Mouse (Mus musculus): Measurements from ENCODE around the gene Mbtd1. TPM values are rescaled to one million over a fixed set of nuclear protein-coding genes. Genes with fewer than 3 reads are reported as not detected.
A peak's percentile ranks its signal among the peaks of the same experiment; 100 is the strongest.
"Not testable (repeated sequence)": the region's sequence is repeated elsewhere in the genome, so short reads cannot be mapped to it uniquely, and the experiment has no call there.

Mbtd1 gene
- polyA plus RNA-seq, 1 experiment from 2014 or later: 56.6 TPM

- no peaks in the 10 kb centered on the region for H3K9me3 ChIP-seq
- H3K4me2 ChIP-seq: peak overlapping the region; percentile 92
- no peaks in the 10 kb centered on the region for H3K27me3 ChIP-seq
- H3K36me3 ChIP-seq (replicated peaks): peaks cover 12% of the 10 kb centered on the region
- H3K4me1 ChIP-seq: peaks cover 36% of the 10 kb centered on the region
- peak overlapping the region; percentile 97 for H3K4me3 ChIP-seq (replicated peaks)
- WGBS: 7% methylated on average over 4 of the region's 4 CpGs
- peak overlapping the region; percentile 96; the same call in 1 of the 2 replicates for H3K27ac ChIP-seq
- no peak for ATAC-seq (ENCODE audit: low FRiP score)
- peak overlapping the region; percentile 92 for H3K9ac ChIP-seq
Observed at GRCm38 (mm10) chr11:93887080-93887447, 1.4 kb downstream of the Mbtd1 start.

GRCm38 (mm10) chr11:93897732-93898131 is 12.1 kb downstream of the Mbtd1 start:
- Histone ChIP-seq H3K4me3 (replicated peaks) (no peak overlapping the region), H3K9me3 (no peaks in the 10 kb centered on the region), H3K9ac (no peak overlapping the region), H3K36me3 (replicated peaks) (peaks cover 12% of the 10 kb centered on the region), H3K4me2 (no peak overlapping the region), H3K27me3 (no peaks in the 10 kb centered on the region), H3K27ac (no peak overlapping the region), H3K4me1 (no peaks in the 10 kb centered on the region)
- no peak for ATAC-seq (ENCODE audit: low FRiP score)
- WGBS: 86% methylated on average over 3 of the region's 3 CpGs

GRCm38 (mm10) chr11:93906834-93907233 is 21.2 kb downstream of the Mbtd1 start:
- H3K27ac ChIP-seq: no peak overlapping the region
- no peaks in the 10 kb centered on the region for H3K9me3 ChIP-seq
- H3K4me3 ChIP-seq (replicated peaks): no peak overlapping the region
- no peaks in the 10 kb centered on the region for H3K27me3 ChIP-seq
- WGBS: 92% methylated on average over 4 of the region's 4 CpGs
- no peak for ATAC-seq (ENCODE audit: low FRiP score)
- no peaks in the 10 kb centered on the region for H3K4me1 ChIP-seq
- H3K9ac ChIP-seq: no peak overlapping the region
- H3K36me3 ChIP-seq (replicated peaks): peaks cover 64% of the 10 kb centered on the region
- H3K4me2 ChIP-seq: no peak overlapping the region

GRCm38 (mm10) chr11:93907839-93908238 is 22.2 kb downstream of the Mbtd1 start:
- no peaks in the 10 kb centered on the region for H3K9me3 ChIP-seq
- H3K27ac ChIP-seq: no peak overlapping the region
- H3K4me1 ChIP-seq: no peaks in the 10 kb centered on the region
- no peaks in the 10 kb centered on the region for H3K27me3 ChIP-seq
- no peak for ATAC-seq (ENCODE audit: low FRiP score)
- peaks cover 69% of the 10 kb centered on the region for H3K36me3 ChIP-seq (replicated peaks)
- WGBS: 90% methylated on average over 3 of the region's 3 CpGs
- no peak overlapping the region for H3K4me2 ChIP-seq
- no peak overlapping the region for H3K4me3 ChIP-seq (replicated peaks)
- H3K9ac ChIP-seq: no peak overlapping the region

GRCm38 (mm10) chr11:93908829-93909228 is 23.2 kb downstream of the Mbtd1 start:
- Histone ChIP-seq H3K4me3 (replicated peaks) (no peak overlapping the region), H3K4me2 (no peak overlapping the region), H3K4me1 (no peaks in the 10 kb centered on the region), H3K27ac (no peak overlapping the region), H3K36me3 (replicated peaks) (peaks cover 75% of the 10 kb centered on the region), H3K27me3 (no peaks in the 10 kb centered on the region), H3K9ac (no peak overlapping the region), H3K9me3 (no peaks in the 10 kb centered on the region)
- WGBS: 91% methylated on average over 9 of the region's 9 CpGs
- ATAC-seq (ENCODE audit: low FRiP score): no peak

- ATAC-seq (ENCODE audit: low FRiP score): no peak
- peaks cover 75% of the 10 kb centered on the region for H3K36me3 ChIP-seq (replicated peaks)
- H3K9me3 ChIP-seq: no peaks in the 10 kb centered on the region
- no peak overlapping the region for H3K4me2 ChIP-seq
- no peak overlapping the region for H3K27ac ChIP-seq
- H3K4me3 ChIP-seq (replicated peaks): no peak overlapping the region
- no peaks in the 10 kb centered on the region for H3K4me1 ChIP-seq
- no peaks in the 10 kb centered on the region for H3K27me3 ChIP-seq
- H3K9ac ChIP-seq: no peak overlapping the region
- 92% methylated on average over 3 of the region's 3 CpGs for WGBS
Observed at GRCm38 (mm10) chr11:93911603-93912002, 26.0 kb downstream of the Mbtd1 start.

GRCm38 (mm10) chr11:93915019-93915418 is 29.4 kb downstream of the Mbtd1 start:
- 96% methylated on average over 2 of the region's 2 CpGs for WGBS
- H3K27ac ChIP-seq; H3K9me3 ChIP-seq; H3K27me3 ChIP-seq; H3K4me2 ChIP-seq; H3K4me1 ChIP-seq; H3K4me3 ChIP-seq (replicated peaks); ATAC-seq (ENCODE audit: low FRiP score); H3K9ac ChIP-seq: not testable (repeated sequence)
- peaks cover 74% of the 10 kb centered on the region for H3K36me3 ChIP-seq (replicated peaks)

GRCm38 (mm10) chr11:93929106-93929505 is 43.5 kb downstream of the Mbtd1 start:
- no peak overlapping the region for H3K4me3 ChIP-seq (replicated peaks)
- H3K36me3 ChIP-seq (replicated peaks): peaks cover 81% of the 10 kb centered on the region
- H3K9ac ChIP-seq: no peak overlapping the region
- no peak overlapping the region for H3K4me2 ChIP-seq
- ATAC-seq (ENCODE audit: low FRiP score): no peak
- no peaks in the 10 kb centered on the region for H3K27me3 ChIP-seq
- H3K9me3 ChIP-seq: no peaks in the 10 kb centered on the region
- no peaks in the 10 kb centered on the region for H3K4me1 ChIP-seq
- H3K27ac ChIP-seq: no peak overlapping the region

GRCm38 (mm10) chr11:93940906-93941305 is 55.3 kb downstream of the Mbtd1 start:
- no peak overlapping the region for H3K27ac ChIP-seq
- no peak overlapping the region for H3K4me3 ChIP-seq (replicated peaks)
- H3K4me1 ChIP-seq: no peaks in the 10 kb centered on the region
- no peak for ATAC-seq (ENCODE audit: low FRiP score)
- no peaks in the 10 kb centered on the region for H3K27me3 ChIP-seq
- no peak overlapping the region for H3K9ac ChIP-seq
- WGBS: 83% methylated on average over 2 of the region's 2 CpGs
- H3K9me3 ChIP-seq: no peaks in the 10 kb centered on the region
- H3K36me3 ChIP-seq (replicated peaks): peaks cover 39% of the 10 kb centered on the region
- H3K4me2 ChIP-seq: no peak overlapping the region

GRCm38 (mm10) chr11:93944986-93945385 is 59.3 kb downstream of the Mbtd1 start:
- no peak for ATAC-seq (ENCODE audit: low FRiP score)
- Histone ChIP-seq H3K36me3 (replicated peaks) (peaks cover 44% of the 10 kb centered on the region), H3K27me3 (no peaks in the 10 kb centered on the region), H3K9ac (no peak overlapping the region), H3K27ac (no peak overlapping the region), H3K9me3 (no peaks in the 10 kb centered on the region), H3K4me2 (no peak overlapping the region), H3K4me1 (no peaks in the 10 kb centered on the region), H3K4me3 (replicated peaks) (no peak overlapping the region)
- 72% methylated on average over 3 of the region's 3 CpGs for WGBS

GRCm38 (mm10) chr11:93948887-93949567 is 63.4 kb downstream of the Mbtd1 start:
- 88% methylated on average over 9 of the region's 9 CpGs for WGBS
- H3K9ac ChIP-seq: no peak overlapping the region
- H3K36me3 ChIP-seq (replicated peaks): peaks cover 55% of the 10 kb centered on the region
- no peak overlapping the region for H3K4me2 ChIP-seq
- no peak for ATAC-seq (ENCODE audit: low FRiP score)
- no peaks in the 10 kb centered on the region for H3K27me3 ChIP-seq
- no peaks in the 10 kb centered on the region for H3K9me3 ChIP-seq
- peaks cover 16% of the 10 kb centered on the region for H3K4me1 ChIP-seq
- H3K27ac ChIP-seq: no peak overlapping the region
- no peak overlapping the region for H3K4me3 ChIP-seq (replicated peaks)

- no peak overlapping the region for H3K9ac ChIP-seq
- no peak overlapping the region for H3K4me3 ChIP-seq (replicated peaks)
- no peak for ATAC-seq (ENCODE audit: low FRiP score)
- H3K4me2 ChIP-seq: no peak overlapping the region
- H3K4me1 ChIP-seq: peaks cover 23% of the 10 kb centered on the region
- no peaks in the 10 kb centered on the region for H3K9me3 ChIP-seq
- WGBS: 100% methylated on average over 1 of the region's 1 CpGs
- no peaks in the 10 kb centered on the region for H3K27me3 ChIP-seq
- H3K27ac ChIP-seq: no peak overlapping the region
- peaks cover 55% of the 10 kb centered on the region for H3K36me3 ChIP-seq (replicated peaks)
Observed at GRCm38 (mm10) chr11:93950045-93950444, 64.4 kb downstream of the Mbtd1 start.

- peaks cover 49% of the 10 kb centered on the region for H3K36me3 ChIP-seq (replicated peaks)
- H3K9me3 ChIP-seq: no peaks in the 10 kb centered on the region
- H3K4me3 ChIP-seq (replicated peaks): no peak overlapping the region
- WGBS: 72% methylated on average over 5 of the region's 5 CpGs
- no peak overlapping the region for H3K27ac ChIP-seq
- H3K4me2 ChIP-seq: no peak overlapping the region
- H3K27me3 ChIP-seq: no peaks in the 10 kb centered on the region
- H3K4me1 ChIP-seq: peaks cover 33% of the 10 kb centered on the region
- no peak for ATAC-seq (ENCODE audit: low FRiP score)
- H3K9ac ChIP-seq: 0 out of 2 replicates have a peak overlapping the region, but pooled peaks have one; percentile 22
Observed at GRCm38 (mm10) chr11:93952376-93952775, 66.7 kb downstream of the Mbtd1 start.

Measured in forebrain, embryonic 12.5 days (tissue).